Mouse (Mus musculus): ENCODE data around the gene Nckipsd.

GRCm38 (mm10) chr9:108776614-108777013, 31.6 kb upstream of the Nckipsd start:
- TF ChIP-seq CTCF (IDR thresholded peaks at IDR 0.05; ENCODE audit: low read depth, low read length) (no peak), POLR2A (IDR thresholded peaks at IDR 0.05; ENCODE audit: borderline replicate concordance, low read depth, low read length) (no peak)

Measured in bone marrow macrophage, adult 2 months (primary cell).